Mouse (Mus musculus) CH12.LX (cell line): Measurements from ENCODE around the gene Frk.

Source experiments
- CHD2 ChIP-seq: IDR thresholded peaks from 2 replicates; pipeline ENCODE4 v1.6.1; 2011; ENCODE audit warnings: low read length, improper control_type of control experiment
- GABPA ChIP-seq: IDR thresholded peaks from 2 replicates; pipeline ENCODE4 v1.6.1; 2012; ENCODE audit warnings: low read depth, low read length, improper control_type of control experiment, inconsistent platforms; ENCODE audit not compliant: insufficient replicate concordance
- NELFE ChIP-seq: IDR thresholded peaks from 2 replicates; pipeline ENCODE4 v1.6.1; 2011; ENCODE audit warnings: low read depth, low read length, improper control_type of control experiment
- POLR2A ChIP-seq: IDR thresholded peaks from 2 replicates; pipeline ENCODE4 v1.6.1; 2011; ENCODE audit warnings: low read depth, mild to moderate bottlenecking, improper control_type of control experiment, low read length

DNA sequence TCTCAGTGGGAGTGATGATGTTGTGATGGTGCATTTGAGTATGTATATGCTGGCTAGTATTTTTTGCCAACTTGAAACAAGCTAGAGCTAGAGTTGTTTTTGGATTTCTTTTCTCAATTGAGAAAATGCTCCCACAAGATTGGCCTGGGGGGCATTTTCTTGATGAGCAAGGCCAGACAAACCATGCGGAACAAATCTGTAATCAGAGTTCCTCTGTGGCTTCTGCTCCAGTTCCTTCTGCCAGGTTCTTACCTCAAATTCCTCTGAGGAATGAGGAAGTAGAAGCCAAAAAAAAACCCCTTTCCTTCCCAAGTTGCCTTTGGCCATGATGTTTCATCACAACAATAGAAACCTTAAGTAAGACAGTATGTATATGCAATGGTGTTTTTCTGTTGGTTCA, 49.3 kb downstream of the Frk start:
- TF ChIP-seq POLR2A, result no peak
- no peak for TF ChIP-seq CHD2
- TF ChIP-seq NELFE, result no peak
- no peak for TF ChIP-seq GABPA
